Mouse (Mus musculus) spleen, postnatal 10 days (tissue): ENCODE measurements around the gene 1700025G04Rik.

ENCODE experiments used
- DNase-seq, 2 experiments: peaks; one replicate each; pipeline ENCODE4 v3.0.0; 2021 to 2022; ENCODE audit warnings: low spot score in 2 of 2

Gene 1700025G04Rik

GRCm38 (mm10) chr1:152033731-152034130 is 56.2 kb downstream of the 1700025G04Rik start:
- DNase-seq, result no peak

GRCm38 (mm10) chr1:152032144-152032543 is 57.8 kb downstream of the 1700025G04Rik start:
- DNase-seq, result no peak

- no peak for DNase-seq
These were observed 59.4 kb downstream of the 1700025G04Rik start for GRCm38 (mm10) chr1:152030546-152030945.

- no peak for DNase-seq
These were observed 61.2 kb downstream of the 1700025G04Rik start for GRCm38 (mm10) chr1:152028718-152029117.

GRCm38 (mm10) chr1:152026762-152027161 is 63.2 kb downstream of the 1700025G04Rik start:
- no peak for DNase-seq

GRCm38 (mm10) chr1:152025308-152025707 is 64.6 kb downstream of the 1700025G04Rik start:
- no peak for DNase-seq

- no peak for DNase-seq
These were observed 65.7 kb downstream of the 1700025G04Rik start for GRCm38 (mm10) chr1:152024019-152024787.

GRCm38 (mm10) chr1:152020812-152021211 is 69.1 kb downstream of the 1700025G04Rik start:
- no peak for DNase-seq

GRCm38 (mm10) chr1:152020070-152020469 is 69.9 kb downstream of the 1700025G04Rik start:
- no peak for DNase-seq

- no peak for DNase-seq
These were observed 70.7 kb downstream of the 1700025G04Rik start for GRCm38 (mm10) chr1:152019196-152019595.

GRCm38 (mm10) chr1:152018322-152018721 is 71.6 kb downstream of the 1700025G04Rik start:
- no peak for DNase-seq

- no peak for DNase-seq
These were observed 73.3 kb downstream of the 1700025G04Rik start for GRCm38 (mm10) chr1:152016663-152017062.

GRCm38 (mm10) chr1:152015555-152016125 is 74.3 kb downstream of the 1700025G04Rik start:
- DNase-seq, result no peak

- no peak for DNase-seq
These were observed 78.2 kb downstream of the 1700025G04Rik start for GRCm38 (mm10) chr1:152011741-152012140.

- no peak for DNase-seq
These were observed 79.5 kb downstream of the 1700025G04Rik start for GRCm38 (mm10) chr1:152010251-152010980.

GRCm38 (mm10) chr1:152008473-152008991 is 81.4 kb downstream of the 1700025G04Rik start:
- no peak for DNase-seq

GRCm38 (mm10) chr1:152006529-152006928 is 83.4 kb downstream of the 1700025G04Rik start:
- DNase-seq, result no peak

- no peak for DNase-seq
These were observed 85.4 kb downstream of the 1700025G04Rik start for GRCm38 (mm10) chr1:152004509-152004908.

GRCm38 (mm10) chr1:152000461-152000860 is 89.5 kb downstream of the 1700025G04Rik start:
- DNase-seq, result no peak

GRCm38 (mm10) chr1:151999424-151999842 is 90.5 kb downstream of the 1700025G04Rik start:
- no peak for DNase-seq

GRCm38 (mm10) chr1:151998721-151999206 is 91.2 kb downstream of the 1700025G04Rik start:
- DNase-seq, result no peak

- DNase-seq, result no peak
These were observed 92.3 kb downstream of the 1700025G04Rik start for GRCm38 (mm10) chr1:151997591-151997990.
